Mouse (Mus musculus): ENCODE results near the gene Fbxl2. TPM values are rescaled to one million over a fixed set of nuclear protein-coding genes. Genes with fewer than 3 reads are reported as not detected.

Fbxl2 gene
- total and polyA plus RNA-seq, 3 experiments, result 0.54 to 1.1 (median 0.81) TPM

GRCm38 (mm10) chr9:113998311-113998710, 47.7 kb downstream of the Fbxl2 start:
- no peak overlapping the region for H3K9ac ChIP-seq (ENCODE audit: insufficient read depth, low read depth)
- H3K36me3 ChIP-seq (replicated peaks in 1 of 2; ENCODE audit: control insufficient read depth in 1 of 2, insufficient read depth in 1 of 2, low read length in 1 of 2), result no peaks in the 10 kb centered on the region
- H3K4me1 ChIP-seq (ENCODE audit: control insufficient read depth in 1 of 2, insufficient read depth in 2 of 2), result no peaks in the 10 kb centered on the region
- H3K4me2 ChIP-seq (ENCODE audit: insufficient read depth, low read depth, poor library complexity, severe bottlenecking), result no peak overlapping the region
- H3K27me3 ChIP-seq (replicated peaks), result no peaks in the 10 kb centered on the region
- H3K27ac ChIP-seq (ENCODE audit: insufficient read depth, low read depth), result no peak overlapping the region
- DNase-seq (ENCODE audit: extremely low read depth), result no peak
- TF ChIP-seq ZKSCAN1 (IDR thresholded peaks at IDR 0.05; ENCODE audit: borderline replicate concordance, low read depth, low read length) (no peak), CTCF (conservative IDR thresholded peaks at IDR 0.05 in 1 of 2, IDR thresholded peaks at IDR 0.05 in 1 of 2; ENCODE audit: low read depth in 2 of 2, low read length in 2 of 2) (peak; percentile 35 to 43; a peak in 2 of 4 replicates), SIN3A (IDR thresholded peaks at IDR 0.05; ENCODE audit: low read length) (no peak)
- no peak overlapping the region for H3K4me3 ChIP-seq (replicated peaks in 1 of 3; ENCODE audit: low read depth in 2 of 3, low read length in 2 of 3, poor library complexity in 1 of 3)
- in situ Hi-C loops (cut with MboI; ENCODE audit: low pct_ligation_motif_present, low pct_unique_long_range_greater_than_20kb, low sequenced_read_pairs), result loop anchor here (10.0 kb wide), 2 partner anchors 96 to 386 kb away; no protein-coding TSS in a partner anchor
- peaks cover 6% of the 10 kb centered on the region for H3K9me3 ChIP-seq (replicated peaks; ENCODE audit: low read length)
- H3K79me2 ChIP-seq (replicated peaks; ENCODE audit: control insufficient read depth, extremely low read depth, insufficient read depth, poor library complexity, severe bottlenecking), result no peaks in the 10 kb centered on the region
- dilution Hi-C loops (cut with MboI; ENCODE audit: extremely low pct_ligation_motif_present, extremely low pct_unique_long_range_greater_than_20kb, low sequenced_read_pairs), result no loop called here

- H3K27me3 ChIP-seq (replicated peaks), result no peaks in the 10 kb centered on the region
- dilution Hi-C loops (cut with MboI; ENCODE audit: extremely low pct_ligation_motif_present, extremely low pct_unique_long_range_greater_than_20kb, low sequenced_read_pairs), result no loop called here
- DNase-seq (ENCODE audit: extremely low read depth), result no peak
- no peak overlapping the region for H3K27ac ChIP-seq (ENCODE audit: insufficient read depth, low read depth)
- H3K4me3 ChIP-seq (replicated peaks in 1 of 3; ENCODE audit: low read depth in 2 of 3, low read length in 2 of 3, poor library complexity in 1 of 3), result no peak overlapping the region
- H3K79me2 ChIP-seq (replicated peaks; ENCODE audit: control insufficient read depth, extremely low read depth, insufficient read depth, poor library complexity, severe bottlenecking), result no peaks in the 10 kb centered on the region
- peaks cover 2 to 6% of the 10 kb centered on the region in 2 experiments; a peak in 3 of 4 replicates for H3K4me1 ChIP-seq (ENCODE audit: control insufficient read depth in 1 of 2, insufficient read depth in 2 of 2)
- H3K9ac ChIP-seq (ENCODE audit: insufficient read depth, low read depth), result no peak overlapping the region
- in situ Hi-C loops (cut with MboI; ENCODE audit: low pct_ligation_motif_present, low pct_unique_long_range_greater_than_20kb, low sequenced_read_pairs), result loop anchor here (10.0 kb wide), 2 partner anchors 102 to 392 kb away; no protein-coding TSS in a partner anchor
- TF ChIP-seq E2F4 (IDR thresholded peaks at IDR 0.05; ENCODE audit: insufficient replicate concordance, low read depth, low read length) (no peak), UBTF (IDR thresholded peaks at IDR 0.05; ENCODE audit: low read depth, low read length) (no peak), ELF1 (IDR thresholded peaks at IDR 0.05; ENCODE audit: low read depth, low read length) (no peak), RCOR1 (conservative IDR thresholded peaks at IDR 0.05; ENCODE audit: low read depth, low read length) (no peak), ZMIZ1 (IDR thresholded peaks at IDR 0.05; ENCODE audit: low read depth, low read length) (no peak), MEF2A (IDR thresholded peaks at IDR 0.05; ENCODE audit: borderline replicate concordance, low read depth, low read length) (no peak), IRF4 (IDR thresholded peaks at IDR 0.05; ENCODE audit: low read depth, low read length) (no peak), RAD21 (IDR thresholded peaks at IDR 0.05; ENCODE audit: low read depth, low read length) (no peak)
- no peaks in the 10 kb centered on the region for H3K9me3 ChIP-seq (replicated peaks; ENCODE audit: low read length)
- no peak overlapping the region for H3K4me2 ChIP-seq (ENCODE audit: insufficient read depth, low read depth, poor library complexity, severe bottlenecking)
- H3K36me3 ChIP-seq (replicated peaks in 1 of 2; ENCODE audit: control insufficient read depth in 1 of 2, insufficient read depth in 1 of 2, low read length in 1 of 2), result no peaks in the 10 kb centered on the region
These were observed 53.2 kb downstream of the Fbxl2 start for GRCm38 (mm10) chr9:113992810-113993209.

DNA sequence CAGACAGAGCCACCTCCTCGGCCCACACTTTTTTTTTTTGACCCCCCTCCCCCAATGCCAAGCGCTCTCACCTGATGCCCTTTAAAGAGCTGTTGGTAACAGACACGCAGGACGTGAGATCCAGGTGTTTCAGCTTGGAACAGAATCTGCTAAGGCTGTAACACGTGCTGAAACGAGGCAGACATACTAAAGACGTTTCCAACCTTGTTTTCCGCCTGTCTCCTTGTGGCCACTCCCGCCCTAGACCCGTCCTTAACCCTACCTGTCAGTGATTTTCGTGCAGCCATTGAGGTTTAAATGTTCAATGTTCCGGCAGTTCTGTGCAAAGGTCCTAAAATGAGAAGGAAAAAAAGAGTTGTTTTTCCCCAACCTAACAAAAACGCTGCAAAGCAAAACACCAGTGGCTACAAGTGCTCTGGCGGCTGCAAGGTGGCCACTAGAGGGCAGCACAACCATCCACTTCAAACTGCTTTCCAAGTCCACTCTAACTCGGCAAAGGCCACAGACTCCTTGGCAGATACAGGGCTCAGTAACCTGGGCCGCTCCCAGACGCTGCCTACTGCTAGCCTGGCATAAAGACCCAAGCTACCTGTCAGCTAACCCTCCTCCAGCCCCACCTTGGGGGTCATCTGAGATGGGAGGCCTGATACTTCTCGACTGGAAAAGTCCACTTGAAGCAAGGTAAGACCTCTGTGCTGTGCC, 55.3 kb downstream of the Fbxl2 start:
- Histone ChIP-seq H3K4me2 (ENCODE audit: insufficient read depth, low read depth, poor library complexity, severe bottlenecking) (peak overlapping the region; percentile 64; the same call in 1 of the 2 replicates), H3K4me3 (replicated peaks in 1 of 3; ENCODE audit: low read depth in 2 of 3, low read length in 2 of 3, poor library complexity in 1 of 3) (peak overlapping the region in 2 of 3 experiments; percentile 11 to 37)
- dilution Hi-C loops (cut with MboI; ENCODE audit: extremely low pct_ligation_motif_present, extremely low pct_unique_long_range_greater_than_20kb, low sequenced_read_pairs), result no loop called here
- TF ChIP-seq IRF4 (IDR thresholded peaks at IDR 0.05; ENCODE audit: low read depth, low read length) (peak; percentile 11; the same call in 1 of the 2 replicates), PAX5 (IDR thresholded peaks at IDR 0.05; ENCODE audit: low read length) (no peak), POLR2A (IDR thresholded peaks at IDR 0.05; ENCODE audit: low read depth, low read length) (no peak), ZC3H11A (IDR thresholded peaks at IDR 0.05; ENCODE audit: low read depth, low read length) (peak; percentile 53), POLR2AphosphoS2 (IDR thresholded peaks at IDR 0.05; ENCODE audit: low read depth, low read length) (no peak), ELF1 (IDR thresholded peaks at IDR 0.05; ENCODE audit: low read depth, low read length) (no peak), ZKSCAN1 (IDR thresholded peaks at IDR 0.05; ENCODE audit: borderline replicate concordance, low read depth, low read length) (no peak), KAT2A (IDR thresholded peaks at IDR 0.05; ENCODE audit: insufficient replicate concordance, low read length) (no peak), MAX (IDR thresholded peaks at IDR 0.05; ENCODE audit: low read length) (peak; percentile 51; the same call in 1 of the 2 replicates), CTCF (conservative IDR thresholded peaks at IDR 0.05 in 1 of 2, IDR thresholded peaks at IDR 0.05 in 1 of 2; ENCODE audit: low read depth in 2 of 2, low read length in 2 of 2) (peak; percentile 82 to 94), NRF1 (IDR thresholded peaks at IDR 0.05; ENCODE audit: low read depth, low read length) (no peak), ZNF384 (IDR thresholded peaks at IDR 0.05; ENCODE audit: low read depth, low read length) (peak; percentile 33; the same call in 1 of the 2 replicates), ZMIZ1 (IDR thresholded peaks at IDR 0.05; ENCODE audit: low read depth, low read length) (no peak), MAZ (IDR thresholded peaks at IDR 0.05; ENCODE audit: low read depth, low read length) (no peak), TBP (conservative IDR thresholded peaks at IDR 0.05; ENCODE audit: low read depth, low read length) (no peak), MYC (IDR thresholded peaks at IDR 0.05; ENCODE audit: low read depth, low read length) (no peak), EP300 (IDR thresholded peaks at IDR 0.05; ENCODE audit: low read length) (no peak), SIN3A (IDR thresholded peaks at IDR 0.05; ENCODE audit: low read length) (peak; percentile 47; the same call in 1 of the 2 replicates)

More for the DNA sequence above, 55.3 kb downstream of the Fbxl2 start:
- Histone ChIP-seq H3K79me2 (replicated peaks; ENCODE audit: control insufficient read depth, extremely low read depth, insufficient read depth, poor library complexity, severe bottlenecking) (no peaks in the 10 kb centered on the region), H3K36me3 (replicated peaks in 1 of 2; ENCODE audit: control insufficient read depth in 1 of 2, insufficient read depth in 1 of 2, low read length in 1 of 2) (no peaks in the 10 kb centered on the region), H3K27ac (ENCODE audit: insufficient read depth, low read depth) (no peak overlapping the region), H3K27me3 (replicated peaks) (no peaks in the 10 kb centered on the region), H3K9ac (ENCODE audit: insufficient read depth, low read depth) (no peak overlapping the region), H3K4me1 (ENCODE audit: control insufficient read depth in 1 of 2, insufficient read depth in 2 of 2) (peaks cover 2 to 6% of the 10 kb centered on the region in 2 experiments; a peak in 3 of 4 replicates), H3K9me3 (replicated peaks; ENCODE audit: low read length) (no peaks in the 10 kb centered on the region)
- in situ Hi-C loops (cut with MboI; ENCODE audit: low pct_ligation_motif_present, low pct_unique_long_range_greater_than_20kb, low sequenced_read_pairs), result loop anchor here (10.0 kb wide), 2 partner anchors 104 to 394 kb away; no protein-coding TSS in a partner anchor
- DNase-seq (ENCODE audit: extremely low read depth), result peak; percentile 79
